Mouse (Mus musculus): Measurements from ENCODE around the gene Vamp1. TPM values are rescaled to one million over a fixed set of nuclear protein-coding genes. Genes with fewer than 3 reads are reported as not detected.

Gene Vamp1
- polyA plus RNA-seq (2016; fragmentation: Nextera tagmentation; extraction: Ambion mirVana) = 3.8 and 4.7 TPM in 2 replicates

GRCm38 (mm10) chr6:125215148-125215954 lies at the start of gene Vamp1:
TSS of gene Vamp1 (plus strand) at chr6:125215551.
- Histone ChIP-seq H3K4me3 (peak within 1 kb of the TSS; percentile 86), H3K4me1 (peaks cover 16% of the 10 kb centered on the region), H3K27me3 (ENCODE audit: poor library complexity, severe bottlenecking) (peaks cover 35% of the 10 kb centered on the region), H3K36me3 (replicated peaks) (peaks cover 9% of the 10 kb centered on the region), H3K9me3 (no peaks in the 10 kb centered on the region), H3K27ac (peak within 1 kb of the TSS; percentile 86)
- WGBS = under 1% methylated on average over 48 of the region's 48 CpGs
- DNase-seq (ENCODE audit: extremely low spot score, low spot score) = peak; percentile 93

DNA sequence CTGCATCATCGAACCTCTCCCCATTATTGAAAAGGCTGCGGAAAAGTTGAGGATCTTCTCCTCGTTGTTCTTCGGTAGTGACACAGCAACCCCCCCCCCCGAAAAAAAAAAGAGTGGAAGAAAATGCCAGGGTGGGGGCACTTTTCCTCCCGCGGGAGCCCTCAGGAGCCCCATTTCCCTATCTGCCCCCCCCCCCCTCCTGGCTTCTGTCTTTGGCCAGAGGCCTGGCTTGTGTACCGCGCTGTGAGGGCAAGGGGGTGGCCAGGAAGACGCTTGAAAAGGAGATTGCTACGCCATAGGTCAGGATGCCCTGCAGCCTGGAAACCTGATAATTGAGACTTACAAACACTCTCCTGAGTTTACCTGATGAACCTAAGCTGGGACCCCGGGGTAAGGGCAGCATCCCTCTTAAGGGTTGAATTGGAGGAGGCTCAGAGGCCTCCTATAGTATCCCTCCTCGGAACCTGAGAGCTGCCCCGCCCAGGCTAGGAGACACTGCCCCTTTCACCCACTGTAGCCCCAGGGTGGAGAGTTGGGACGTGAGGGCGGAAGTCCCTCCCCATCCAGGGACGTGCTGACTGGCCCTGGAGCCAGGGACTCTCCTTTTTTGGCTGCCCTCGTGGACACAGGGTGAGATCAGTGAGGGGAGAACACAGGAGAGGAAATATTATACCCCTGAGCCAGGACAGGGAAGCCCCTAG lies 49.1 kb upstream of the Vamp1 start, which contains the start of gene Gapdh:
Gapdh (minus strand) TSS at position 417 of the 701 bp plus-strand sequence.
- Histone ChIP-seq H3K4me3 (peak within 1 kb of the TSS; percentile 99), H3K27me3 (ENCODE audit: poor library complexity, severe bottlenecking) (no peaks in the 10 kb centered on the region), H3K4me1 (peaks cover 57% of the 10 kb centered on the region), H3K9me3 (no peaks in the 10 kb centered on the region), H3K27ac (peak within 1 kb of the TSS; percentile 100), H3K36me3 (replicated peaks) (peaks cover 85% of the 10 kb centered on the region)
- 2% methylated on average over 18 of the region's 18 CpGs for WGBS
- peak; percentile 80 for DNase-seq (ENCODE audit: extremely low spot score, low spot score)

- H3K27ac ChIP-seq = peak overlapping the region; percentile 100
- peak; percentile 56 for DNase-seq (ENCODE audit: extremely low spot score, low spot score)
- WGBS = 16% methylated on average over 10 of the region's 10 CpGs
- peaks cover 51% of the 10 kb centered on the region for H3K4me1 ChIP-seq
- H3K9me3 ChIP-seq = no peaks in the 10 kb centered on the region
- H3K27me3 ChIP-seq (ENCODE audit: poor library complexity, severe bottlenecking) = no peaks in the 10 kb centered on the region
- H3K36me3 ChIP-seq (replicated peaks) = peaks cover 85% of the 10 kb centered on the region
- peak overlapping the region; percentile 99 for H3K4me3 ChIP-seq
Observed at GRCm38 (mm10) chr6:125166861-125167650, 48.3 kb upstream of the Vamp1 start.

- Histone ChIP-seq H3K27ac (peak overlapping the region; percentile 100; the same call in 1 of the 2 replicates), H3K9me3 (no peaks in the 10 kb centered on the region), H3K36me3 (replicated peaks) (peaks cover 86% of the 10 kb centered on the region), H3K4me1 (peaks cover 40% of the 10 kb centered on the region), H3K4me3 (no peak overlapping the region), H3K27me3 (ENCODE audit: poor library complexity, severe bottlenecking) (no peaks in the 10 kb centered on the region)
- 91% methylated on average over 14 of the region's 14 CpGs for WGBS
- no peak for DNase-seq (ENCODE audit: extremely low spot score, low spot score)
Observed at GRCm38 (mm10) chr6:125168086-125168485, 47.3 kb upstream of the Vamp1 start.

GRCm38 (mm10) chr6:125170194-125170593 lies 45.2 kb upstream of the Vamp1 start:
- Histone ChIP-seq H3K36me3 (replicated peaks) (peaks cover 86% of the 10 kb centered on the region), H3K27me3 (ENCODE audit: poor library complexity, severe bottlenecking) (no peaks in the 10 kb centered on the region), H3K4me3 (no peak overlapping the region), H3K4me1 (peaks cover 28% of the 10 kb centered on the region), H3K9me3 (no peaks in the 10 kb centered on the region), H3K27ac (no peak overlapping the region)
- WGBS = 93% methylated on average over 6 of the region's 6 CpGs
- no peak for DNase-seq (ENCODE audit: extremely low spot score, low spot score)

- Histone ChIP-seq H3K27ac (no peak overlapping the region), H3K4me1 (peaks cover 8% of the 10 kb centered on the region), H3K36me3 (replicated peaks) (peaks cover 100% of the 10 kb centered on the region), H3K9me3 (no peaks in the 10 kb centered on the region), H3K27me3 (ENCODE audit: poor library complexity, severe bottlenecking) (no peaks in the 10 kb centered on the region), H3K4me3 (no peak overlapping the region)
- 92% methylated on average over 2 of the region's 2 CpGs for WGBS
- no peak for DNase-seq (ENCODE audit: extremely low spot score, low spot score)
Observed at GRCm38 (mm10) chr6:125172474-125172873, 42.9 kb upstream of the Vamp1 start.

GRCm38 (mm10) chr6:125173256-125173655 lies 42.1 kb upstream of the Vamp1 start:
- WGBS = 97% methylated on average over 7 of the region's 7 CpGs
- H3K4me1 ChIP-seq = 0 out of 2 replicates have a peak, but pooled peaks cover under 1% of the 10 kb centered on the region
- no peaks in the 10 kb centered on the region for H3K9me3 ChIP-seq
- H3K27me3 ChIP-seq (ENCODE audit: poor library complexity, severe bottlenecking) = no peaks in the 10 kb centered on the region
- H3K27ac ChIP-seq = no peak overlapping the region
- H3K4me3 ChIP-seq = no peak overlapping the region
- H3K36me3 ChIP-seq (replicated peaks) = peaks cover 100% of the 10 kb centered on the region
- no peak for DNase-seq (ENCODE audit: extremely low spot score, low spot score)

- Histone ChIP-seq H3K4me3 (no peak overlapping the region), H3K9me3 (no peaks in the 10 kb centered on the region), H3K27ac (no peak overlapping the region), H3K27me3 (ENCODE audit: poor library complexity, severe bottlenecking) (no peaks in the 10 kb centered on the region), H3K4me1 (no peaks in the 10 kb centered on the region), H3K36me3 (replicated peaks) (peaks cover 100% of the 10 kb centered on the region)
- DNase-seq (ENCODE audit: extremely low spot score, low spot score) = no peak
- WGBS = 90% methylated on average over 5 of the region's 5 CpGs
Observed at GRCm38 (mm10) chr6:125175469-125175868, 39.9 kb upstream of the Vamp1 start.

- no peak overlapping the region for H3K4me3 ChIP-seq
- no peaks in the 10 kb centered on the region for H3K9me3 ChIP-seq
- 93% methylated on average over 7 of the region's 7 CpGs for WGBS
- no peaks in the 10 kb centered on the region for H3K27me3 ChIP-seq (ENCODE audit: poor library complexity, severe bottlenecking)
- no peak for DNase-seq (ENCODE audit: extremely low spot score, low spot score)
- H3K27ac ChIP-seq = no peak overlapping the region
- peaks cover 100% of the 10 kb centered on the region for H3K36me3 ChIP-seq (replicated peaks)
- no peaks in the 10 kb centered on the region for H3K4me1 ChIP-seq
Observed at GRCm38 (mm10) chr6:125179601-125180000, 35.8 kb upstream of the Vamp1 start.

DNA sequence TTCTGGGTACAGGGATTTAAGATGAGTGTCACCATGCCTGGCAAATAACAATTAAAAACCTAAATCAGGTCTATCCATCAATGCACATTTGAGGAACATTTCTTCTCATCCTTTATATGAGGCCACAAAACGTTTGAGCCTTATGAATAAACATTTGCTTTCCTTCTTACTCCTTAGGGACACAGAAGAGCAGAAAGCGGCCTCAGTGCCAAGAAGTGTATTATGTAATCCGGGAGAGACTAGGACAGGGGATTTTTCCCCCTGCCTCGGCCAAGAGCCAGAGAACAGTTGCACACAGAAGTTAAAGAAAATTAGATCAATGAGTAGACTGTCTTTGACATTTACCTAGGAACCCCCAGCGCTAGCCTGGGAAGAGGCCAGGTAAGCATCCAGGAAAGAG lies 33.2 kb upstream of the Vamp1 start:
- Histone ChIP-seq H3K27me3 (ENCODE audit: poor library complexity, severe bottlenecking) (no peaks in the 10 kb centered on the region), H3K36me3 (replicated peaks) (peaks cover 100% of the 10 kb centered on the region), H3K27ac (no peak overlapping the region), H3K4me3 (no peak overlapping the region), H3K9me3 (no peaks in the 10 kb centered on the region), H3K4me1 (no peaks in the 10 kb centered on the region)
- 90% methylated on average over 5 of the region's 5 CpGs for WGBS
- DNase-seq (ENCODE audit: extremely low spot score, low spot score) = no peak

GRCm38 (mm10) chr6:125186203-125186602 lies 29.1 kb upstream of the Vamp1 start:
- Histone ChIP-seq H3K27ac (no peak overlapping the region), H3K27me3 (ENCODE audit: poor library complexity, severe bottlenecking) (no peaks in the 10 kb centered on the region), H3K4me3 (no peak overlapping the region), H3K9me3 (no peaks in the 10 kb centered on the region), H3K4me1 (peaks cover 6% of the 10 kb centered on the region; the same call in 1 of the 2 replicates), H3K36me3 (replicated peaks) (peaks cover 88% of the 10 kb centered on the region)
- 94% methylated on average over 10 of the region's 10 CpGs for WGBS
- DNase-seq (ENCODE audit: extremely low spot score, low spot score) = no peak

DNA sequence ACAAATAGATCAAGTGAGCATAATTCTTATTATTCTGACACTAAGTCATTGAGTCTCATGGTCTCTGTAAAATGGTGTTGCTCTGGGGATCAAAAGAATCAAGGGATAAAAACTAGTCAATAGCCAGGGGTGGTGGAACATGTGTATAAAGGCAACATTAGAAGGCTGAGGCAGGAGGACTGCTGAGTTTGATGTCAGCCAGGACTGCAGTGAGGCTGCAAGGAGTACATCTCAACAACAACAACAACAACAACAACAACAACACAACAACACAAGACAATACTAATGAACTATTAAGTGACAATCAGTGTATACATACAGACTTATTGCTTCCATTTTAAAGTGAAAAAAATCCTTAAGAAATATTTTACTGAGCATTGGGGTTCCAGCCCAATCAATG lies 24.5 kb upstream of the Vamp1 start:
- no peaks in the 10 kb centered on the region for H3K9me3 ChIP-seq
- no peak for DNase-seq (ENCODE audit: extremely low spot score, low spot score)

More for the DNA sequence above, 24.5 kb upstream of the Vamp1 start:
- Histone ChIP-seq H3K27me3 (ENCODE audit: poor library complexity, severe bottlenecking) (no peaks in the 10 kb centered on the region), H3K4me1 (peaks cover 21% of the 10 kb centered on the region), H3K27ac (peak overlapping the region; percentile 99), H3K36me3 (replicated peaks) (peaks cover 67% of the 10 kb centered on the region), H3K4me3 (peak overlapping the region; percentile 77)

All from forebrain, embryonic 10.5 days (tissue).